Mouse (Mus musculus): Measurements from ENCODE around the gene Acbd3.

The Acbd3 gene

DNA sequence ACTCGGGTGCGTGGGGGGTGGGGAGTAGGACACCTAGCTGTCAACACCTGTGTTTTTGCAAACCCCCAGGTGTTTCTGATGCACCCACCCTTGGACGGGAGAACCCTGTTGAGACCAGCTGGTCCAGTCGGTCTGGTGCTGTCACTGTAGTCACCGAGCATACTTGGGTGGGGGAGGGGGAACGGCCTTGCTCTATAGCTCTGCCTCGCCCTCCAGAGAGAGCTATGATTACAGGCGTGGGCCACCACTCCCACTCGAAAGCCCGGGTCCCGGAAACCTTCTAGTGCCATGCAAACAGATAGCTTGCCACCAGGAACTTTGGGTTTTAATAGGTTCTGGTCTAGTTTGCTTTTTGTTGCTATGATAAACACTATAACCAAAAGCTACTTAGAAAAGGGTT, 36.3 kb downstream of the Acbd3 start:
- DNase-seq (ENCODE audit: low read depth, low spot score) = no peak

DNA sequence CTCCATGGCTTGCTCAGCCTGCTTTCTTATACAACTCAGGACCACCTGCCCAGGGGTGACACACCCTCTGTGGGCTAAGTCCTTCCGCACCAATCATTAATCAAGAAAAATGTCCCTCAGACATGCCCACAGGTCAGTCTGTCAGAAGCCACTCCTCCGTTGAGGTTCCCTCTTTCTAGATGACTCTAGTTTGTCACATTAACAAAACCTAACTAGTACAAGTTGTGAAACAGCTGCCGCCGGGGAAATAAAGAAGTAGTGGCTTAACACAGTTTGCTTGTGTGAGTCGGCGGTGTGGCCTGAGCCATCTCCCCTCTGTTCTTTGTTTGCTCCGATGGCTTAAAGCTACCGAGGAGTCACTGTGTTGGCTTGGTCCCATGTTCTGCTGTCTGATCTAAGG, 36.8 kb downstream of the Acbd3 start:
- no peak for DNase-seq (ENCODE audit: low read depth, low spot score)

DNA sequence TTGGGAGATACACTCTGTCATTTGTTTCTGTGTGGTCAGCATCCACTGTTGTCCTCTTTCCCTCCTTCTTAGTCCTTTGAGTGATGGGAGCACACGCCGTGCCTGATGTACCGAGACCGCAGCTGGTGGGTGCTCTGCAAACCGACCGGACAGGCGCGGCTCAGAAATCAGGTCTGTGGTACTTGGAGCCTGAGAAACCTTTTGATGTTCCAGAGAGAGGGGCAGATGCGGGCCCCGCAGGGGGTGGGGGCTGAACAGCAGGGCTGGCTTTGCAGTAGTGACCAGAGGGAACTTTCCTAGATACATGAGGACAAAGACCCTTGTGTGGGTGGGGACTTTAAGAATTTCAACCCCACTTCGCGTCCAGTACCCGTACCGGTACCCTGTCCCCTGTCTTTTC, 37.5 kb downstream of the Acbd3 start:
- DNase-seq (ENCODE audit: low read depth, low spot score) = no peak

DNA sequence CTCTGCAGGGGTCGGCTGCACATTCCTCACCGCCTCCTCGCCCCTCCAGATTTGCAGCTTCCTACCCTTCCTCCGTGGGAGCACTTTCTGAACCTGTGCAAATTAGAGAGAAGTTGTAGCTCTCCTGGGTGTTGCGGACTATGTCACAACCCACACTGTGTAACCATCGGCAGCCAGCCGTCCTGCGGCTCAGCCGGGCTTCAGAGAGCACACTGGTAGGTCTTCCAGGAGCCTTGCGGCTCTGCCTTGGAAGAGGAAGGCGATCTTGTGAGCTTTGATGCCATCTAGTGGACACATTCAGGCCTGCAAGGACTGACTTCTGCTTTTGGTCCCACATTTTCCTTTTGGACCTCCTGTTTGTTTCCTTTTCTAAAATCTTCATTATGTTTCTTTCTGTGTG, 38.0 kb downstream of the Acbd3 start:
- DNase-seq (ENCODE audit: low read depth, low spot score) = peak; percentile 74

DNA sequence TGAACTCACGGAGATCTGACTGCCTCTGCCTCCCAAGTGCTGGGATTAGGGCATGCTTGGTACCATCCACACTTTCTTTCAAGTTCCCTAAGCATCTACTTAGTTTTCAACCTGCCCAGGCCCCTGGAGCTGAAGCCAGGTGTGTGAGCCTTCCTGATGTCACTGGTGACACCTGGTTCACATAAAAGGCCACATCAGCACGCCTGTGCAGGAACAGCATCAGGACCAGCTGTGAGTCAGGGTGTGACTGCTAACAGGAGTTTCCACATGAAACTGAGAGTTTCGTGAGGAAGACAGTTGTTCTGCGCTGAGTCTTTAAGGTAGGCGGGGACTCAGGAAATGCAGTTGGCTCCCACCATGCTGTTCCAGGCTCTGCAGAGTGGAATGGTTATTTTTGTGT, 39.5 kb downstream of the Acbd3 start:
- DNase-seq (ENCODE audit: low read depth, low spot score) = no peak

DNA sequence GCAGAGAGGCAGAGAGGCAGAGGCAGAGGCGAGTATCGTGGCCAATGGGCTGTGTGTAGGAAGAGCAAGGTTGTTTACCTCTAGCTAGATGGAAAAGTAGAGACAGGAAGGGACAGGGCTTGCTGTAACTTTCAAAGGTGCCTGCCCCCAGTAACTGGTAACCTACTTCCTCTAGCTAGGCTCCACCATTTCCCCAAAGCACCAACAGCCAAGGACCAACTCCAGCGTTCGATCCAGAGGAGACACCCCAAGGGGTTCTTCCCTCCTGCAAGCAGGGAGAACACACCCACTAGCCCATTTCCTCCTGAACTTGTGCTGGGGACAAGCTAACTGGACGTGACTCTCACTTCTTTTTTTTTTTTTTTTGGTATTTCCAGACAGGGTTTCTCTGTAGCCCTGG, 40.7 kb downstream of the Acbd3 start:
- no peak for DNase-seq (ENCODE audit: low read depth, low spot score)

DNA sequence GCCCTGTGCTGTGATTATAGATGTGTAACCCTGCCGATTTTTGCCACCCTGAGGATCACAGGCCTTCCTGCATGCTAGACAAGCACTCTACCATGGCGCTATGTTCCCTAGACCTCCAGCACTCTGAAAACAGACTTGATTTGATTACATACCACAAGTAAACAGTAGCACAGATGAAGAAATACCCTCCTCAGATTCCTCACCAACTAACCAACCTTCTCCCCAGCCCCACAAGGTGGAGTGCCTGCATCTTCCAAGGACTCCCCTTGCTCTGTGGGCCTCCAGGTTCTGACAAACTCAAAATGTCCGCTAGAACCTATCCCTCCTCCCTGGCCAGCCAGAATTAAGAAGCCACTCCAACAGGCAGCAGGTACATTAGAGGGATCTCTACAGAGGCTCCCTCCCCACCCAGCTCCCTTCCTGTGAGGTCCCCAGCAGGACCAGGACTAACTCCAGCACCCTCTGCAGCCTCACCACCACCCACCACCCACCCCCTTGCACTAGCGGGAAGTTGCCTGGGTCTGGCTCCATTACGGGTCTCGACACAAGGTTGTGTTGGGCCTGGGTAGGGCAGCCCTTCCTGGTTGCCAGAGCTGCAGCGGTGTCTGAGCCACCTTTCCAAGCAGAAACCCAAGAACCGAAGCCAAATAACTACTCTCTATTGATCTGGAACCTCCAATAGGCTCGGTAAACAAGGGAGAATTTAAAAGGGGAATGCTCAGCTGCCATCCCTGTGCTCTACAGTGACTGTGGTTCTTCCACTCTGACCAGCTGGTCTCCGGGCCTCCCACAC, 41.9 kb downstream of the Acbd3 start:
- DNase-seq (ENCODE audit: low read depth, low spot score) = no peak

DNA sequence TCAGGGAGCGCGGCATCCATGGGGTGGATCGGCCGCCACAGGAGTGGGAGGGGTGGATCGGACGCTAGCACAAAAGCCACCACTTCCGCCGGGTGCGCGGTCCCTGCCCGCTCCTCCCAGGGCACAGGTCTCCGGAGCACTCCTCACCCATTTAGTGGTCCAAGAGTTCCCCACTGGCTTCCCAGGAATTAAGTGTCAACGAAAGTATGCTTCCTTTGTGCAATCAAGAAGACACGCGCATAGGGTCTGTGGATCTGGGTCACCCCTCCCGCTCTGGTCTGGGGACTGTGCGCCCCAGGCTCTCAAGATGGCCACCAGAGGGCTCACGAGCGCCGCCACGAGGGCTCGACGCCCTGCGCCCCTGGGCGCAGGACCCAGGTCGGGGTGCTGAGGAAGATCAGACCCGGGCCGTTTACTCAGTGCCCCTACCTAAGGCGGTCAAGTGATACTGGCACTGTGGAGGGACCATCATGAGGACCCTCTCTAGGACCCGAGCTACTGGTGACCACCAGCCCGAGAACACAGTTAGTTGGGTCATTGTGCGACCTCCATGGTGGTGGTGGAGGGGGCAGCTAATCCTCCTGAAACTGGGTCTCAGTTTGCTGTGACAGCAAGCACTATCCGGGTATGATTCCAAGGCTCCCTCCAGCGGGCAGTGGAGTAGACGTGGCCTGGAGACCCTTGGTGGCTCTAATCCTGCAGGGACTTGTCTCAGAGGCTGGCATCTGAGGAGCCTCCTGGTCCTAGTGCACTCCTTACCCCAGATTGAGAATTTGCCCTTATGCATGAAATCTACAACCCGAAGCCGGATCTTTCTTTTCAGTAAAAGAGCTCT, 42.7 kb downstream of the Acbd3 start:
- peak; percentile 76 for DNase-seq (ENCODE audit: low read depth, low spot score)

DNA sequence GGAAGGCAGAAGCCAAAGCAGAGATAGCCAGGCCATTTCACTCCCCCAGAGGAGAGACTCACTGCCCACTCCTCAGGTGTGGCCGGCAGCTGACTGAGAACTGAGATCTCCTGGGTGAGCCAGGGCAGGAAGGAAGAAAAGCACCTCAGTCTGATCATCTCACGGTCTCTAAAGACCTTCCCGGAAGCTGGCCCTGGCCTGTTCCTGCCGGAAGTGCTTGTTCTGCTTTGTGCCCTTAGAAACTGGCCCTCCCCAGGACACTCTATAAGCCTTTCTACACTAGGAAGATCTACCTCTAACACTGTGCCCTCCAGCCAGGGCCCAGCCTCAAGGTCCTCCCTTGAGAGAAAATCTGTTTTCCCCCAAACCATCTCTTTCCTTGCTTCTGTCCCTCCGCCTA, 45.5 kb downstream of the Acbd3 start:
- DNase-seq (ENCODE audit: low read depth, low spot score) = no peak

DNA sequence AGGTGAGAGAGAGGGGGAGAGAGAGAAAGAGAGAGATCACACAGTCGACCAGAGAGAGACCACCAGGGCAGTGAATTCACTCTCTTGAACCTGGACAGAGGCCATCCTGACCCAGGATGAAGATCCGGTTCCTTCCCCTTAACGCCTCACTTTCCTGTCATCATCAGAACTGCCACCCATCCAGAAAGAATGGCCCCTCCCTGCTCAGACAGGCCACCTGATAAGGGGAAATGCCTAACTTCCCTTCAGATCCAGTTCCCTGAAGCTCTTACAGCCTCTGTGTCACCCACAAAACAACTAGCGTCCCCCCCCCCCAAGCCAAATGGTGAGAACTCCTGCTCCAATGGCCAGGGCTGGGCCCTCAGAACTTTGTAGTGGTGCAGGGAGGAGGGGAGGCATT, 45.9 kb downstream of the Acbd3 start:
- DNase-seq (ENCODE audit: low read depth, low spot score) = no peak

DNA sequence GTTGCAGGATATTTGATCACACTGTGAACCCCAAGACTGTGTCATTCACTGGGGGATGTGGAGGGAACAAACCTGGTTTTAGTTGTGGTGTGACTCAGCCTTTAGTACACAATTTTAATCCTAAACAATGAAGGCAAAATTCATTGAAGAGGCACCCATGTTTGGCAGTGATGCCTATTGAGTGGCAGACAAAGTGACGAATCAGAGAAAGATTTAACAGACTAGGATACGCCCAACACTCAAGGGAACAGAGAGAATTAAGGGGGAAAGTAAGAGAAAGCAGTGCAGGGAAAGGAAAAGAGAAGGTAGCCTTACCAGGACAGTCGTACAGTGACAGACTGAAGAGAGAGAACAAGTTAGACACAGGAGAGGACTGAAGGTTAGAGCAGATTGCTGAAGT, 46.4 kb downstream of the Acbd3 start:
- DNase-seq (ENCODE audit: low read depth, low spot score) = no peak

DNA sequence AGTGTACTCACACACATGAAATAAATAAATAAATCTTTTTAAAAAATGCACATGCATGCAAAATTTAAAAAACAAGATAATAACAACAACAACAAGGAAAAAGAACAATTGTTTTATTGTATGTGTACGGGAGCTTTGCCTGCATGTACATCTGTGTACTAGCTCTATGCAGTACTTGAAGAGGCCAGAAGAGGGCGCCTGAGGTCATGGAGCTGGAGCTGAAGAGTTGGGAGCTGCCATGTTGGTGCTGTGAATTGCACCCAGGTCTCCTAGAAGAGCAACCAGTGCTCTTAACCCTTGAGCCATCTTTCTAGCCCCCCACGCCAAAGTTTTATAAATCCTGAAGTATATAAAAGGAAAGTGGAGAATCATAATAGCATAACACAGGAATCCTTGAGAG, 48.8 kb downstream of the Acbd3 start:
- DNase-seq (ENCODE audit: low read depth, low spot score) = no peak

DNA sequence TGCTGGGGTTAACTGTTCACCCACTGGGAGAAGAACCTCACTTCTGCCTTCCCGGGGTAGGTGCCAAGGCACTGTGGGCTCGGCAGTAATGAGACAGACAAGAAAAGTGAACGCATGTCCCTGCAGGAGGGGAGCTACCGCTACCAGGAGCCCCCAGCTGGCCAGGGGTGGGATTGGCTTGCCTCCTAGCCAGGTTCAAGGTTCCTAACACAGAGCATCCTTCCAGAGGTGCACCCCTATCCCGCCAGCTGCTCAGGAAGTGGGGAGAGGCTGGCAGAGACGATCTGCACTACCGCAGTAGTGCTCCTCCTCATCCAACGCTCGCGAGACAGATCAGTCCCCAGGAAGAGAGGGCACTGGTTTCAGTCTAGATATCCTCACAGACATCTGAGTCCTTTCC, 49.5 kb downstream of the Acbd3 start:
- DNase-seq (ENCODE audit: low read depth, low spot score) = no peak

DNA sequence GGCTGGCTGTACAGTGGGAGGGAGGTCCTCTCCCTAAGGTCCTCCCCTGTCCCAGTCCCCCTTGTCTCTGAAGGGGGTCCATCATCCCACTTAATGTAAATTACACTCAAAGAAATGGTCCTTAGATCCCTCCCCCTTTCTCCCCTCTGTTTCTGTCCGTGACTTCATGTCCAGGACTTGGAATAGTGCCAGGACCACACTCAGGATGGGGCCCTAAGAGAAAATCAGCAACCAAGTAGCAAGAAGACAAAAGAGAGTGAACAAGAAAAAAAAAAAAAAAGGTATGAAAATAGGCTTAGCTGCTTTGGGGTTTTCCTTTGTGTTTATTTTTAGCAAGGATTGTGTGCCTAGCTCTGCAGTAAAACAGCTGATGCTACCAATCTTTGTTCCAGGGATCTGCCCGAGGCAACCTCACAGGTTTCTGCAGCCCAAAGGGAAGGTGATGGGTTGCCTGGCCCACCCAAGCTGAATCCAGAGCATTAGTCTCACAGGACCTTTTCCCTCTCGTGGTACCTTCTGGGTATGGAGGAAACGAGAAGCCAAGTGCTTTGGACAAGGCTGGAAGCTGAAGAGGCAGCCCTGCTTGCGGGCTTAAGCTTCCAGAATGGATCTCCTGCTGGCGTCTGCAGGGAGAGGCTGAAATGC, 50.1 kb downstream of the Acbd3 start:
- DNase-seq (ENCODE audit: low read depth, low spot score) = no peak

DNA sequence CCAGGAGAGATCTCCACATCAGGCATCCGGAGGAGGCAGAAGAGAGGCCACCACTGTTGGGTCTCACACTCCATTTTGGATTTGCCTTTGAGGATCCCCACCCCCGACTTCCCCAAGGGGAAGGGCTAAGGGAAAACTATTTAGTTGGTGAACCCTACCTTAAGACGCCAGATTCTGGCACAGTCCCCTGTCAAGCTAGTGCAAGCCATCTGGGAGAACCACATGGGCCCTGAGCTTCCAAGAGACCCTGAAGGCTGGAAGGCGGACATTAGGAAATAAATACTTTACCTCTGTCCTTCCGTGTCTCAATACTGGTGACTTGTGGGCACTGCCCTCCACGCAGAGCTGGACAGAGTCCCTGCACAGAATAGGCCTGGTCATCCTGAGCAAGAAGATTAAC, 50.7 kb downstream of the Acbd3 start:
- no peak for DNase-seq (ENCODE audit: low read depth, low spot score)

DNA sequence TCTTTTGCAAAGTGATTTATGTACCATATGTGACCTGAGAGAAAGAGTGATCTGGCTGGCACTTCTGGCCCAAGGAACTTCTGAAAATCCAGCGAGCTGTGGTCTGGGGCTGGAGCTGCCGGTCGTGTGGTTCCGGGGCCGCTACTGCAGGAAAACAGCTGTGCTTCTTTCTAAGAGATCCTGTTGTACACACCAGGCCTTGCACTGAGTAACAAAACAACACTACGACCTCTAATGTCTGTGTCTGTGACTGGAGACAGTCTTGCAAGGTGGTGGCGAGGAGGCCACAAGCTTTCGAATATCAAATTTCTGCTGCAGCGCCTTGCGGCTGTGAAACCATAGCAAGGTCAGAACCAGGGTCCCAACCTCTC, 51.4 kb downstream of the Acbd3 start:
- DNase-seq (ENCODE audit: low read depth, low spot score) = no peak

DNA sequence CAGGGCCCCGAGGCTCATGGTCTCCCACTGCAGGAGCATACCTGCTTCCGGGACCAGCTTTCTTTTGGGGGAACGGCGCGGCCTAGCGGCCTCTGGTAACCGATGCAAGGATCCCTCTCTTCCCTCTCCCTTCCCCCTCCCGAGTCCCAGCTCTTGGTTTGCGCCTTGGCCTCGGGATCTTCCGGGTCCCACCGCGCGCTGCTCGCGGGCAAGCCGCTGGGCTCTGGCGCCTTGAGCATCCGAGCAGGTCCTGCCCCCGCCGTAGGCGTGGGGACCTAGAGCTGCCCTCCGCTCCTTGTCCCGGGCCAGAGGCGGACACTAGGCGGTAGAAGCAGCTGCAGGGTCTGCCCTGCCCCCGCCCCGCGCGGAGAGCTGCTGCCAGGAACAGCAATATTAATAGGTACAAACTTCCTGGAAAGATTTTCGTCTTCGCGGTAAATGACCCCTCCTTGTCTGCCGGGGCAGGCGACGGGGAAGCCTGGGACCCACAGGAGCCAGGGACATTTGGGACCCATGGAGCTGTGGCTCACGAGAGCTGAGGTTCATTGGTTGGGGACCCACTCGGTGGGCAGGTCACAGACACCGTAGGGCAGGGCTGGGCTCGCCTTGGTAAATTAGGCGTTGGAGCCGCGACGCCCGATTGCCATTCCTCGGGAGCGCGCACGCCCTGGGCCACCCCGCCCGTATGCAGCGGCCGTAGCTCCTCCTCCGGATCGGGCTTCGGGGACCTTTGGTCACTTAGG, 52.0 kb downstream of the Acbd3 start:
- DNase-seq (ENCODE audit: low read depth, low spot score) = peak; percentile 80

DNA sequence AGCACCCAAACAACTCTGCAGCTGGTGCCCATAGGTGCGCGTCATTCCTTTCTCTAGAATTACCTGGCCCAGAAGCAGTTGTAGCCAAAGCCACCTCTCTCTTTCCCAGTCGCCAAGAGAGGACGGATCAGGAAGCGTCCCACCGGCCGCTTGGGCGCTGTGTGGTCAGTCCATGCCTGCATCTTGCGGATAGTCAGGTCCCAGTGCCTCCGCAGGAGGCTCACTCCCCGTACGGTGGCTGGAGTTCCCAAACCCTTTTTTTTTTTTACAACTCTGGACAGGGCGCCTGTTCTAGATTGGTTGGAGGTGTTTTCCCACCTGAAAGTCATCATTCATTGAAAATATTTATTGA, 52.5 kb downstream of the Acbd3 start:
- no peak for DNase-seq (ENCODE audit: low read depth, low spot score)

DNA sequence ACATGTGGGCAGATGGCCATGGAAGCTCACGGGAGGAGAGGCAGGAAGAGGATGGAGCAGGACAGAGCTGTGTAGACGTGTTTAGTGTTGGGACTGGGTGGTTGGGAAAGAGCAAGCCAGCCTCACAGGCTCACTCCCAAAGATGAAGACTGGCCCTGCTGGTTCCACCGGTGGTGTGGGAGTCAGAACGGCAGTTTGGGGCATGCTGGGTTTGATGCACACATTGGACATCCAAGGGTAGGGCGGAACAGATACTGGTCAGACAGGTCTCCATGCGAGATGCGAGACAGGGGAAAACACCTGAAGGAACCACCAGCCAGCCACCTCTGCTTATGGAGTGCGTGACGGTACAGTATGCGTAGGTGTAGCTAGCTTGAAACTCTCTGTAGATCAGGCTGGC, 53.1 kb downstream of the Acbd3 start:
- DNase-seq (ENCODE audit: low read depth, low spot score) = no peak

DNA sequence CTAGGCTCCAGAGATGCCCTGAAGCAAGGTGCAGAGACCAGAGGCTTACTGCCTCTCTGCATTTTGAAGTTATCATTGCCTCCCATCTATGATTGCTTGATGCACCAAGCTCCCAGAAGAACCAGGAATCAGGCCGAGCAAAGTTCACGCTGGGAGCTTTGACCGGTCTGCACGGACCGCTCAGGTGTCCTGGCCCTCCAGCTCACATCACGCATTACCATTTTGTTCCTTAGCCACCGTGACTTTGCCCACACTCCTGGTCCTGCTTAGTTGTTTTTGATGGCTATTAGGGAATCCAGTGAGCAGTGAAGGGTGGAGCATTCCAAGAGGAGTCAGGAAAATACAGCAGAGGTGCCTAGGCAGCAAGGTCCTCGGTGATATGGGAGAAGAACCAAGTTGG, 54.4 kb downstream of the Acbd3 start:
- DNase-seq (ENCODE audit: low read depth, low spot score) = no peak

DNA sequence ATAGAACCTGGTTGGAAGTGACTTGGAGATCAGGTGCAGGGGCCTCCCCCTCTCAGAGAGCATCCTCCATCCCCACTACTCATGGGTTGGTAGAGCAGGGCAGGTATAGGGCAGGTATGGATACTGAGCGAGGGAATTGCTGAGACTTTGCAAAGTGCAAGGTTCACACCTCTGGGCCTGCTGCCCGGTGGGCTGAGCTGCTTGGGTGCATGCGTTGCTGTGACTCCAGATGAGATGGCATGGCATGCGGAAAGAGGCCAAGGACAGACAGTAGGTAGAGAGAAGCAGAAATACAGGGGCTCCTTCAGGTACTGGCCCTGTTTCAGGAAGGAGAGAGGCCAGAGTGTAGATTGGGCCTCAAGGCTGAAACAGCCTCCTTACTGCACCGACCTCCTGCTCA, 55.4 kb downstream of the Acbd3 start:
- DNase-seq (ENCODE audit: low read depth, low spot score) = no peak

DNA sequence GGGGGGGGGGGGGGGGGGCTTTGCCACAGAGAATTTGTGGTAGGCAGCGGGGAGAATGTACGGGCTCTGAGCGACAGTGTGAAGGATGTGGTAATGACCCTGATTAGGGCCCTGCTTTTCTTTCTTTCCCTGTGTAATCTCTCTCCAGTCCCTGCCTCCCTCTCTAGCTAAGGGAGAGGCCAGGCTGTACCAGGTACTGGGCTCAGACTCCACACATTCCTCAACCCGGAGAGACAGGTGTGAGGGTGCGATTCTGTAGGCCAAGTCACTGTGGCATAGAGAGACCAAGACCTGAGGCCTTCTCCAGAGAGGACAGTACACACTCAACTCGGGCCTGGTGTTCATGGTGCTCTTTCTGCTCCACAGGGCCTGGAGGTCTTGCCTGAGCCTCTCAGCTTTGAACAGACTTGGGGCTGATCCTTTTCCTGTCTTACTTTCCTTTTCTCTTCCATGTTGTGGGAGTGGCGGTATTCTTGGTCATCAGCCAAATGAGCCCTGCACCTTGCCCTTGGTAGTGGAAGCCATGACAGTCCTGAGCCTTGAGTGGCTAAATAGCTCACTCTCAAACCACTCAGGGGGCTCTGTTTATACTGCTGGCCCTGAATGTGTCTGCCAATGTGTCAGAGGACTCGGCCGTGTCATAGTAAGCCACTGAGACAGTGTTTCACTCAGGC, 57.2 kb downstream of the Acbd3 start:
- no peak for DNase-seq (ENCODE audit: low read depth, low spot score)
